Mouse (Mus musculus) hindbrain, embryonic 16.5 days (tissue): ENCODE results near the gene Ntn1. TPM values are rescaled to one million over a fixed set of nuclear protein-coding genes. Genes with fewer than 3 reads are reported as not detected.

Source experiments
- ATAC-seq: fragments of 200-750 bp; cut with Nextera tagmentation; 2 replicates; pipeline ENCODE4 v1.8.0; 2017; ENCODE audit warnings: moderate TSS enrichment, moderate library complexity
- H3K27ac ChIP-seq: fragments of 300-500 bp; sonication (generic); 2 replicates; pipeline ENCODE4 v1.5.1; 2014; ENCODE audit warnings: low read depth, mild to moderate bottlenecking, control low read depth, low read length, moderate library complexity
- H3K27me3 ChIP-seq: fragments of 300-500 bp; sonication (generic); replicated peaks from 2 replicates; pipeline ENCODE4 v1.6.1; 2014; ENCODE audit warnings: low read length; ENCODE audit not compliant: control insufficient read depth, insufficient read depth
- H3K36me3 ChIP-seq: fragments of 300-500 bp; sonication (generic); 2 replicates; pipeline ENCODE4 v1.6.1; 2014; ENCODE audit warnings: mild to moderate bottlenecking, low read length, moderate library complexity, mixed read lengths; ENCODE audit not compliant: control insufficient read depth, insufficient read depth
- H3K4me1 ChIP-seq: fragments of 300-500 bp; sonication (generic); 2 replicates; pipeline ENCODE4 v1.6.1; 2014; ENCODE audit warnings: low read depth, low read length; ENCODE audit not compliant: control insufficient read depth, insufficient read depth
- H3K4me2 ChIP-seq: fragments of 300-500 bp; sonication (generic); 2 replicates; pipeline ENCODE4 v1.6.1; 2014; ENCODE audit warnings: mild to moderate bottlenecking, low read length, control low read depth, moderate library complexity
- H3K4me3 ChIP-seq: fragments of 300-500 bp; sonication (generic); 2 replicates; pipeline ENCODE4 v1.5.1; 2014; ENCODE audit warnings: mild to moderate bottlenecking, low read length, control low read depth, moderate library complexity
- H3K9ac ChIP-seq: fragments of 300-500 bp; sonication (generic); 2 replicates; pipeline ENCODE4 v1.6.1; 2014; ENCODE audit warnings: low read depth, mild to moderate bottlenecking, control low read depth, low read length, moderate library complexity
- H3K9me3 ChIP-seq: fragments of 300-500 bp; sonication (generic); 2 replicates; pipeline ENCODE4 v1.6.1; 2014; ENCODE audit warnings: mild to moderate bottlenecking, low read length, moderate library complexity; ENCODE audit not compliant: control insufficient read depth
- WGBS: fragments of 180-500 bp; shearing (Covaris S2); extraction: QIAGEN DNeasy Blood & Tissue Kit; methylation state at CpG from one replicate; pipeline ENCODE4 v1.1.7; 2014; 5-methylcytosine and 5-hydroxymethylcytosine counted together
- polyA plus RNA-seq: library from polyadenylated mRNA; unstranded; fragments of >200 nt; fragmentation: Nextera tagmentation; extraction: Ambion mirVana; gene quantifications from 2 replicates; pipeline ENCODE4 v1.2.1, GENCODE M21; 2015

Ntn1 gene
- polyA plus RNA-seq, 1 experiment from 2014 or later, result 13.3 TPM

DNA sequence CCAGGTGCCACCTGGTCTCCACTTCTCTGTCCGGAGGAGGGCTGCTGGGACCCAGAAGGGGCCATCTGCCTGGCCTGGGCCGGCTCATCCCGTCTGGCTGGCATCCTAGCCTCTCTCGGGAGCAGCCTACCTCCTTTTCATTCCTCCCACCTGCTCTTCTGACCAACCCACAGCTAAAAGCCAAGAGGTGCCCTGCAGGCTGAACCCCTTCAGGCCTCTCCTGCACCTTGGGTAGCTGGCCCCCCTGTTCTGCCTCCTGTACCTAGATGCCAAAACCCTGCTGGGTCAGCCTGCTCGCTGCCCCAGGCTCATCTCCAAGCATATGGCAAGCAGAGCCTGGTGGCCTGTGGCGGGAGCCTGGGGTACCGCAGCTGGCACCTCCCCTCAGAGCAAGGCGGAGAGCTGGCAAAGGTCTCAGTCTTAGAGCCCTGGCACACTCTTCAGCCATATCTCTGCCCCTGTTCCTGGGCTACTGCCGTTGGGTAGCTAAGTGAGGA is 167.1 kb downstream of the Ntn1 start:
- no peak overlapping the region for H3K4me2 ChIP-seq
- no peaks in the 10 kb centered on the region for H3K36me3 ChIP-seq
- H3K4me3 ChIP-seq, result no peak overlapping the region
- 59% methylated on average over 9 of the region's 9 CpGs for WGBS
- peaks cover 12% of the 10 kb centered on the region for H3K27me3 ChIP-seq
- no peaks in the 10 kb centered on the region for H3K9me3 ChIP-seq
- H3K4me1 ChIP-seq, result peaks cover 6% of the 10 kb centered on the region; the same call in 1 of the 2 replicates
- H3K9ac ChIP-seq, result no peak overlapping the region
- peak; percentile 90 for ATAC-seq
- H3K27ac ChIP-seq, result no peak overlapping the region

DNA sequence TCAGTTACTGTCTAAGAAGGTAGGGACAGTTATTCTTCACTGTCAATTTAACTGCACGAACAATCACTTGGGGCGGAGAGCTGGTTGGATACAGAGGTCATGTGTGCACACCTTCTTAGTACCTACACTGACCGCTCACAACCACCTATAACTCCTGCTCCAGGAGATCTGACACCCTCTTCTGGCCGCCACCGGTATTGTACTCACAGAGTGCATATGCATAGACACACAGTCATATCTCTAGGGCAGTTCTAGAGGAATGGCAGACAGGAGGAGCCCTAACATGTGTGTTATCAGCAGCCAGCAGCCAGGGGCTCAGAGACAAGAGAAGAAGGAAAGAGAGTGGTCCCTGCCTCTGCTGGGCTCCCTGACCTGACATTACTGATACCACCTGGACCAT is 169.1 kb downstream of the Ntn1 start:
- Histone ChIP-seq H3K9me3 (no peaks in the 10 kb centered on the region), H3K4me1 (peaks cover 6% of the 10 kb centered on the region; the same call in 1 of the 2 replicates), H3K4me3 (no peak overlapping the region), H3K27me3 (0 out of 2 replicates have a peak, but pooled peaks cover 3% of the 10 kb centered on the region), H3K9ac (no peak overlapping the region), H3K4me2 (no peak overlapping the region), H3K27ac (no peak overlapping the region), H3K36me3 (no peaks in the 10 kb centered on the region)
- ATAC-seq, result no peak
- WGBS, result 93% methylated on average over 5 of the region's 5 CpGs

DNA sequence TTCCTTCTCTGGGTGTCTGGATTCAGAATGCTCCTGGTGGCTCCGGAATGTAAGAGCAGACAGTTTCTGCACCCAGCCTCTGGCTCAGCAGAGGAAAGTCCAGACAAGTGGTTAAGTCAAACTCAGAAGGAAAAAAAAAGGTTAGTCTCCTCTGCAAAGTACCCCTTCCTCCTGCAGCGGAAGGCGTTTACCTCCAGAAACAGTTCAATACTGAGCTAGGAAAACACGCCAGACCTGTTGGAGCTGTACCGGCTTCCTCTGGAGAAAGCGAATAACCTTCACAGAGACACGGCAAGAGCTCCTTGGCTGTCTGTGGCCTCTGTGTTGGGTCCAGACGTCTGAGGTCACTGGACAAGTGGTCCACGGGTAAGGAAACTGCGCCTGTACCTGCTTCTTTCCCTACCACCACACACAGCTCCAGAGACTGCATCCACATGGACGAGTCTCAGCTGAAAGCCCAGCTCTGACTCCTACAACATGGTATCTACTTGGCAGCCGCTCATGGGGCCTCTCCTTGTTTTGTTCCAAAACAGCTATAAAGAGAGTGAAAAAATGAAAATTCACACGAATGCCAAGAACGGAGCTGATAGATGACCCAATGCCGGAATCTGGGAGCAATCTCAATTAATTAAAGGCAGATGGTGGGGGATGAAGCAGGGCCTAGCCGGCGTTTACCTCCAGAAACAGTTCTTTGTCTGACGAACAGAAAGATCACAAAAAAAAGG is 171.5 kb downstream of the Ntn1 start:
- Histone ChIP-seq H3K9ac (no peak overlapping the region), H3K27me3 (no peaks in the 10 kb centered on the region), H3K36me3 (no peaks in the 10 kb centered on the region), H3K4me1 (peaks cover 6% of the 10 kb centered on the region; the same call in 1 of the 2 replicates), H3K4me3 (no peak overlapping the region), H3K4me2 (no peak overlapping the region), H3K9me3 (no peaks in the 10 kb centered on the region), H3K27ac (no peak overlapping the region)
- WGBS, result 50% methylated on average over 18 of the region's 18 CpGs
- ATAC-seq, result no peak

DNA sequence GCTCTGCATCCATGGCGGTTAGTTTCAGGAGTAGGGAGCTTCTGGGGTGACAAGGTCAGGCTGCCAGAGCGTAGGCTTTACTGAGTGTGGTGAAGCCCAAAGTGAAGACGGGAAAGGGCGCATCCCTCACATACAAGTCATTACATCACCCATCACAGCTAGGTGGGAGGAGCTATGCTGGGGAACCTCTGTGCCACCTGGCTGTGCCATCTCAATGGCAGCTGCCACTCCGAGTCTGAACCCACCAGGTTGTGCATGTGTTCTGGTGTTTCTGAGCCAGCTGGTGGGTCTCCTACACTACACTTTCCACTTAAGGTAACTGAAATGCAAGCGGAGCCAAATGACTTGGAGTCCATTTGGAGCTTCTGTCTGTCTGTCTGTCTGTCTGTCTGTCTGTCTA is 172.8 kb downstream of the Ntn1 start:
- Histone ChIP-seq H3K27me3 (no peaks in the 10 kb centered on the region), H3K4me2 (no peak overlapping the region), H3K4me1 (peaks cover 6% of the 10 kb centered on the region; the same call in 1 of the 2 replicates), H3K9ac (no peak overlapping the region), H3K27ac (no peak overlapping the region), H3K4me3 (no peak overlapping the region), H3K36me3 (no peaks in the 10 kb centered on the region), H3K9me3 (no peaks in the 10 kb centered on the region)
- WGBS, result 87% methylated on average over 6 of the region's 6 CpGs
- no peak for ATAC-seq

DNA sequence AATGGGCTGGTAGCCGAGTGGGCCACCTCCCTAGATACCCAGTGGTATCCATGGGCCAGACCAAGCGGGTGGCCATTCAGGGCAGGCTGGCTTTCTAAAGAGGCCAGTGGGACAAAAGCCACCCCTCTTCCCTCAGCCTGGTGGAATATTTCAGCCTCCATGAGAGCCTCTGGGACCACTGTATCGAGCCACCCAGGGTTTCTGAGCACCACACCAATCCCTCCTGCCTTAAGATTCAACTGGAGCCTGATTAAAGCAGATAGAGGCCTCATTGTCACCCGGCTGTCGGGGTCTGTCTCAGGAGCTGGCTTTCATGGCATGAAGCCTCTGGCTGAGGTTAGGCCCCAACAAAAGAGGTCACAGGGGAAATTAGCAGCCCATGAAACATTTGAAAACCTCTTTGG is 174.0 kb downstream of the Ntn1 start:
- 19% methylated on average over 5 of the region's 5 CpGs for WGBS
- no peaks in the 10 kb centered on the region for H3K9me3 ChIP-seq
- no peak overlapping the region for H3K4me2 ChIP-seq
- H3K27me3 ChIP-seq, result no peaks in the 10 kb centered on the region
- no peaks in the 10 kb centered on the region for H3K36me3 ChIP-seq
- ATAC-seq, result 0 out of 2 replicates have a peak, but pooled peaks have one; percentile 48
- peaks cover 6% of the 10 kb centered on the region; the same call in 1 of the 2 replicates for H3K4me1 ChIP-seq
- no peak overlapping the region for H3K27ac ChIP-seq
- no peak overlapping the region for H3K4me3 ChIP-seq
- no peak overlapping the region for H3K9ac ChIP-seq

DNA sequence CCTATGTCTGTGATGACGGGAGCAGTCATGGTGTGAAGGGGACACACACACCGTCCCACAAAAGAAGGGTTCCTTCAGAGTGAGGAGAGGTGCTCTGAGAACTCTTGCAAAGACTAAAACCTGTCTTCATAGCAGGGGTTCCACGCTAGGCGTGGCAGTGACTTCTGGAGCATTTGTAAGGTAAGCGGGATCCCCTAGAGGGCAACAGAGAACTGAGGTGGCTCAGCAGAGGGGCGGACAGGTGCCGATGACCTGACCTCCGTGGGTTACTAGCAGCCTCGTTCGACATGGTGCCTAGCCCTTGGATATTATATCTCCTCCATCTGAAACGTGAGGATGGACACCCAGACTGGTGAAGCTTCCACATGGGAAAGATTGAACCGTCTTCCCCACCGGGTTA is 177.5 kb downstream of the Ntn1 start:
- no peak for ATAC-seq
- H3K27me3 ChIP-seq, result no peaks in the 10 kb centered on the region
- H3K27ac ChIP-seq, result no peak overlapping the region
- H3K9me3 ChIP-seq, result no peaks in the 10 kb centered on the region
- no peaks in the 10 kb centered on the region; the same call in 1 of the 2 replicates for H3K4me1 ChIP-seq
- no peak overlapping the region for H3K4me2 ChIP-seq
- no peaks in the 10 kb centered on the region for H3K36me3 ChIP-seq
- 74% methylated on average over 13 of the region's 13 CpGs for WGBS
- H3K4me3 ChIP-seq, result no peak overlapping the region
- no peak overlapping the region for H3K9ac ChIP-seq

DNA sequence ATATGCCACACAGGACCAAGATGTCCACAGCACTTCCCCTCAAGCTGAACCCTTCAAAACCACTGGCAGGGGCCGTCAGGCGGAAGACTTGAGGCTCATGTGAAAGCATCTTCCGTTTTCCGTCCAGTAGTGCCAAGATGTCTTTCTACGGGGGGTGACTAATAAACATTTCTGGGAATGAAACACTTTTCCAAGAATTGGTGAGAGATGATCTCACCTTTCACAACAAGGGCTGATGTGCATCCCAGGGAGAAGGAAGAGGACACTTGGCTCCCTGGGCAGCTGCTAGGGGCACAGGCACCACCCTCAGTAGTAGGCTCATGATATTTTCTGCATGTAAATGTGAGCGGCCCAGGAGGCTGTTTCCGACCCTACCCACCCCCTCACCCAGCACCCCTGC is 178.4 kb downstream of the Ntn1 start:
- H3K4me3 ChIP-seq, result no peak overlapping the region
- WGBS, result 95% methylated on average over 7 of the region's 7 CpGs
- H3K27me3 ChIP-seq, result no peaks in the 10 kb centered on the region
- H3K4me1 ChIP-seq, result no peaks in the 10 kb centered on the region; the same call in 1 of the 2 replicates
- no peaks in the 10 kb centered on the region for H3K9me3 ChIP-seq
- no peak overlapping the region for H3K27ac ChIP-seq
- no peak overlapping the region for H3K9ac ChIP-seq
- no peak overlapping the region for H3K4me2 ChIP-seq
- ATAC-seq, result no peak
- H3K36me3 ChIP-seq, result no peaks in the 10 kb centered on the region

DNA sequence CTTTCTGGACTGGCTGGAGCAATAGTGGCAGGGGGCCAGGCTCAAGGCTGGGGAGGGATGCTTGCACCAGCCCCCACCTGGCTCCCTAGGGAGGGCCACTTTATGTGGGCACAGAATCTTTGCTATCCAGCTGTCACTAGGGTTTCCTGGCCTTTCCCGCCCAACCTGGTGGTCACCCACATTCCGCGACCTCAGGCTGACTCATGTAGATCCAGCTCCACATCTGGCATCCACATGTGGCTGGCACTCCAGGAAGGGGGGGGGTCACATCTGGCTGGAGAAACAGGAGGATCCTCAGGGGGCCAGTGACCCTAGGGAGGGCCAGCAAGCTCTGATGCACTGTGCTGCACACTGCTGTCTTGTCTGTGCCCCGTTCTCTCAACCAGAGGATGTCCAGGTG is 179.9 kb downstream of the Ntn1 start:
- Histone ChIP-seq H3K9ac (no peak overlapping the region), H3K36me3 (no peaks in the 10 kb centered on the region), H3K9me3 (no peaks in the 10 kb centered on the region), H3K27ac (no peak overlapping the region), H3K4me2 (no peak overlapping the region), H3K4me1 (peaks cover 6% of the 10 kb centered on the region), H3K4me3 (no peak overlapping the region), H3K27me3 (no peaks in the 10 kb centered on the region)
- no peak for ATAC-seq
- 85% methylated on average over 4 of the region's 4 CpGs for WGBS

DNA sequence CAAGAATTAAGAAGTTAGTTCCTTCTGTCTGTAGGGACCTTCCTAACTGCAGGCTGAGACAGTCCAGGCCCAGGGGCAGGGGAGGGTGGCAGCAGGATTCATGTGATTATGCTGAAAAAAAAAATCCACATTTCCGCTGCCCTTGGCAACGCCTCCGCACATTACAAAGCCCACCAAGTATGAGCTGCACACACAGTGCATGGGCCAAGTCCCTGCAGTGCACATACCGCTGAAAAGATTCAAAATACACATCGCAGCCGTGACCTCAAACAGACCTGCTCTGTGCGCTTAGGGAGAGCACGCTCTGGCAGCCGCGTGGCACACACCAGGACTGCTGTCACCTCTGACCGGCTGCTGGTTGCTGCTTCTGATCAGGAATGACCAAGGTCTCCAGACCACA is 184.6 kb downstream of the Ntn1 start:
- no peaks in the 10 kb centered on the region for H3K36me3 ChIP-seq
- no peaks in the 10 kb centered on the region; the same call in 1 of the 2 replicates for H3K27me3 ChIP-seq
- 37% methylated on average over 11 of the region's 11 CpGs for WGBS
- peak overlapping the region; percentile 62 for H3K27ac ChIP-seq
- H3K4me1 ChIP-seq, result peaks cover 17% of the 10 kb centered on the region
- H3K4me2 ChIP-seq, result no peak overlapping the region
- no peak overlapping the region for H3K9ac ChIP-seq
- H3K9me3 ChIP-seq, result no peaks in the 10 kb centered on the region
- ATAC-seq, result no peak
- H3K4me3 ChIP-seq, result no peak overlapping the region
